Mouse (Mus musculus): ENCODE results near the gene Smad3.

- TF ChIP-seq POLR2A (IDR thresholded peaks at IDR 0.05; ENCODE audit: borderline replicate concordance, extremely low read depth, insufficient read depth, insufficient read length, poor library complexity, severe bottlenecking) (no peak), CTCF (IDR thresholded peaks at IDR 0.05; ENCODE audit: borderline replicate concordance, extremely low read depth, insufficient read depth, insufficient read length) (no peak)
Measured at GRCm38 (mm10) chr9:63664792-63665646, 92.8 kb downstream of the Smad3 start.

Data from brain, embryonic 14.5 days (tissue).